Mouse (Mus musculus) hindbrain, embryonic 16.5 days (tissue): ENCODE results near the gene Slc17a5. TPM values are rescaled to one million over a fixed set of nuclear protein-coding genes. Genes with fewer than 3 reads are reported as not detected.

ENCODE experiments used
- ATAC-seq: fragments of 200-750 bp; cut with Nextera tagmentation; 2 replicates; pipeline ENCODE4 v1.8.0; 2017; ENCODE audit warnings: moderate TSS enrichment, moderate library complexity
- H3K27ac ChIP-seq: fragments of 300-500 bp; sonication (generic); 2 replicates; pipeline ENCODE4 v1.5.1; 2014; ENCODE audit warnings: low read depth, mild to moderate bottlenecking, control low read depth, low read length, moderate library complexity
- H3K27me3 ChIP-seq: fragments of 300-500 bp; sonication (generic); replicated peaks from 2 replicates; pipeline ENCODE4 v1.6.1; 2014; ENCODE audit warnings: low read length; ENCODE audit not compliant: control insufficient read depth, insufficient read depth
- H3K36me3 ChIP-seq: fragments of 300-500 bp; sonication (generic); 2 replicates; pipeline ENCODE4 v1.6.1; 2014; ENCODE audit warnings: mild to moderate bottlenecking, low read length, moderate library complexity, mixed read lengths; ENCODE audit not compliant: control insufficient read depth, insufficient read depth
- H3K4me1 ChIP-seq: fragments of 300-500 bp; sonication (generic); 2 replicates; pipeline ENCODE4 v1.6.1; 2014; ENCODE audit warnings: low read depth, low read length; ENCODE audit not compliant: control insufficient read depth, insufficient read depth
- H3K4me2 ChIP-seq: fragments of 300-500 bp; sonication (generic); 2 replicates; pipeline ENCODE4 v1.6.1; 2014; ENCODE audit warnings: mild to moderate bottlenecking, low read length, control low read depth, moderate library complexity
- H3K4me3 ChIP-seq: fragments of 300-500 bp; sonication (generic); 2 replicates; pipeline ENCODE4 v1.5.1; 2014; ENCODE audit warnings: mild to moderate bottlenecking, low read length, control low read depth, moderate library complexity
- H3K9ac ChIP-seq: fragments of 300-500 bp; sonication (generic); 2 replicates; pipeline ENCODE4 v1.6.1; 2014; ENCODE audit warnings: low read depth, mild to moderate bottlenecking, control low read depth, low read length, moderate library complexity
- H3K9me3 ChIP-seq: fragments of 300-500 bp; sonication (generic); 2 replicates; pipeline ENCODE4 v1.6.1; 2014; ENCODE audit warnings: mild to moderate bottlenecking, low read length, moderate library complexity; ENCODE audit not compliant: control insufficient read depth
- whole genome bisulfite sequencing: fragments of 180-500 bp; shearing (Covaris S2); extraction: QIAGEN DNeasy Blood & Tissue Kit; methylation state at CpG from one replicate; pipeline ENCODE4 v1.1.7; 2014; 5-methylcytosine and 5-hydroxymethylcytosine counted together
- polyA plus RNA-seq: library from polyadenylated mRNA; unstranded; fragments of >200 nt; fragmentation: Nextera tagmentation; extraction: Ambion mirVana; gene quantifications from 2 replicates; pipeline ENCODE4 v1.2.1, GENCODE M21; 2015

The Slc17a5 gene
- polyA plus RNA-seq, 1 experiment from 2014 or later: 15.8 TPM

GRCm38 (mm10) chr9:78546944-78547343 lies 40.9 kb downstream of the Slc17a5 start:
- no peak overlapping the region for H3K4me3 ChIP-seq
- no peak overlapping the region for H3K4me2 ChIP-seq
- H3K4me1 ChIP-seq: no peaks in the 10 kb centered on the region
- ATAC-seq: no peak
- peaks cover 4% of the 10 kb centered on the region for H3K36me3 ChIP-seq
- no peaks in the 10 kb centered on the region for H3K27me3 ChIP-seq
- 64% methylated on average over 7 of the region's 7 CpGs for WGBS
- no peaks in the 10 kb centered on the region for H3K9me3 ChIP-seq
- H3K9ac ChIP-seq: no peak overlapping the region
- H3K27ac ChIP-seq: no peak overlapping the region

GRCm38 (mm10) chr9:78541758-78542157 lies 46.1 kb downstream of the Slc17a5 start:
- Histone ChIP-seq H3K9me3 (no peaks in the 10 kb centered on the region), H3K27ac (no peak overlapping the region), H3K9ac (no peak overlapping the region), H3K4me2 (no peak overlapping the region), H3K36me3 (no peaks in the 10 kb centered on the region), H3K4me3 (no peak overlapping the region), H3K27me3 (no peaks in the 10 kb centered on the region), H3K4me1 (no peaks in the 10 kb centered on the region)
- 96% methylated on average over 12 of the region's 14 CpGs for WGBS
- ATAC-seq: no peak

DNA sequence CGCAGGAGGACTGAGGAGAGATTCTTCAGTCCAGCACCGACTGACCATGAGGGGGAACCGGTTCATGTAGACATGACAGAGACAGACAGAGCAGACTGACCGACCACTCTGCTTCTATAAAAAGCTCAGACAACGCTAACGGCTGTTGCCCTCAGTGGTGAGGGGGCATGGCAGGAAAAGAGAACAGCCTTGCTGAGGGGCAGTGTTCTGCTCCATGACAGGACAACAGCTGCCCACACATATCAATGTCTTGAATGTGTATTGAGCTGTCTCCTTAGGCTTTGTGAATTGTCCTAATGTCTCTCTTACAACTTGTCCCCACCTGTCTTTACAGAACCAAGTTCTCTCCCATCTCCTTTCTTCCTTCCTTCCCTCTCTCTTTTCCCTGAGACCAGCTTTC lies 49.4 kb downstream of the Slc17a5 start:
- H3K27ac ChIP-seq: no peak overlapping the region
- no peak overlapping the region for H3K4me3 ChIP-seq
- no peaks in the 10 kb centered on the region for H3K4me1 ChIP-seq
- no peak for ATAC-seq
- no peak overlapping the region for H3K4me2 ChIP-seq
- H3K9ac ChIP-seq: no peak overlapping the region
- no peaks in the 10 kb centered on the region for H3K9me3 ChIP-seq
- 64% methylated on average over 6 of the region's 6 CpGs for WGBS
- H3K36me3 ChIP-seq: no peaks in the 10 kb centered on the region
- no peaks in the 10 kb centered on the region for H3K27me3 ChIP-seq

GRCm38 (mm10) chr9:78537154-78537873 lies 50.5 kb downstream of the Slc17a5 start:
- Histone ChIP-seq H3K4me2 (no peak overlapping the region), H3K27me3 (no peaks in the 10 kb centered on the region), H3K9ac (no peak overlapping the region), H3K4me1 (no peaks in the 10 kb centered on the region), H3K4me3 (no peak overlapping the region), H3K36me3 (no peaks in the 10 kb centered on the region), H3K9me3 (no peaks in the 10 kb centered on the region), H3K27ac (no peak overlapping the region)
- peak; percentile 90 for ATAC-seq
- WGBS: 65% methylated on average over 9 of the region's 9 CpGs

GRCm38 (mm10) chr9:78534606-78535005 lies 53.2 kb downstream of the Slc17a5 start:
- H3K9ac ChIP-seq: no peak overlapping the region
- no peaks in the 10 kb centered on the region for H3K9me3 ChIP-seq
- no peak overlapping the region for H3K4me3 ChIP-seq
- WGBS: 92% methylated on average over 7 of the region's 7 CpGs
- no peak overlapping the region for H3K27ac ChIP-seq
- no peak for ATAC-seq
- no peaks in the 10 kb centered on the region for H3K36me3 ChIP-seq
- no peak overlapping the region for H3K4me2 ChIP-seq
- no peaks in the 10 kb centered on the region for H3K4me1 ChIP-seq
- H3K27me3 ChIP-seq: no peaks in the 10 kb centered on the region

GRCm38 (mm10) chr9:78533296-78533935 lies 54.4 kb downstream of the Slc17a5 start:
- Histone ChIP-seq H3K9me3 (no peaks in the 10 kb centered on the region), H3K4me1 (no peaks in the 10 kb centered on the region), H3K27me3 (no peaks in the 10 kb centered on the region), H3K4me3 (no peak overlapping the region), H3K4me2 (no peak overlapping the region), H3K9ac (no peak overlapping the region), H3K27ac (no peak overlapping the region), H3K36me3 (no peaks in the 10 kb centered on the region)
- WGBS: 85% methylated on average over 18 of the region's 18 CpGs
- ATAC-seq: no peak

GRCm38 (mm10) chr9:78532341-78532819 lies 55.5 kb downstream of the Slc17a5 start:
- no peak overlapping the region for H3K27ac ChIP-seq
- peaks cover 4% of the 10 kb centered on the region for H3K4me1 ChIP-seq
- no peaks in the 10 kb centered on the region for H3K9me3 ChIP-seq
- H3K4me2 ChIP-seq: no peak overlapping the region
- H3K27me3 ChIP-seq: no peaks in the 10 kb centered on the region
- no peak overlapping the region for H3K9ac ChIP-seq
- H3K36me3 ChIP-seq: no peaks in the 10 kb centered on the region
- WGBS: 68% methylated on average over 9 of the region's 9 CpGs
- H3K4me3 ChIP-seq: no peak overlapping the region
- ATAC-seq: no peak

DNA sequence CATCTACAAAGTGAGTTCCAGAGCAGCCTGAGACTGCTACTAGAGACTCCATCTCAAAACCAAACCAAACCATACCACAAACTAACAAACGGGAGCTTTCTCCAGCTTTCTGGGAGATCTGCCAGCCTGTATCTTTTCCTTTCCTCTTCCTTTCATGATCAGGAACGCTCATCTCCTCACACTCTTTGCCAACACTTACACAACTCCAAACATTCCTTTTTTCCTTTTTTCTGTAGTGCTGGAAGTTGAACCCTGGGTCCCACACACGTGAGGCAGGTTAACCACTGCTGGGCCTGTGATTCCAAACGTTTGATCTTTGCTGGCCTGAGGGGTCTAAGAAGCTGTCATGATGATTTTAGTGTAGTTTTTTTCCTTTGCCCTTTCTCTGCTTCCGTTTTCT lies 56.0 kb downstream of the Slc17a5 start:
- Histone ChIP-seq H3K27me3 (no peaks in the 10 kb centered on the region), H3K4me2 (no peak overlapping the region), H3K36me3 (no peaks in the 10 kb centered on the region), H3K4me3 (no peak overlapping the region), H3K4me1 (peaks cover 4% of the 10 kb centered on the region), H3K9me3 (no peaks in the 10 kb centered on the region), H3K9ac (no peak overlapping the region), H3K27ac (no peak overlapping the region)
- 49% methylated on average over 5 of the region's 5 CpGs for WGBS
- no peak for ATAC-seq

DNA sequence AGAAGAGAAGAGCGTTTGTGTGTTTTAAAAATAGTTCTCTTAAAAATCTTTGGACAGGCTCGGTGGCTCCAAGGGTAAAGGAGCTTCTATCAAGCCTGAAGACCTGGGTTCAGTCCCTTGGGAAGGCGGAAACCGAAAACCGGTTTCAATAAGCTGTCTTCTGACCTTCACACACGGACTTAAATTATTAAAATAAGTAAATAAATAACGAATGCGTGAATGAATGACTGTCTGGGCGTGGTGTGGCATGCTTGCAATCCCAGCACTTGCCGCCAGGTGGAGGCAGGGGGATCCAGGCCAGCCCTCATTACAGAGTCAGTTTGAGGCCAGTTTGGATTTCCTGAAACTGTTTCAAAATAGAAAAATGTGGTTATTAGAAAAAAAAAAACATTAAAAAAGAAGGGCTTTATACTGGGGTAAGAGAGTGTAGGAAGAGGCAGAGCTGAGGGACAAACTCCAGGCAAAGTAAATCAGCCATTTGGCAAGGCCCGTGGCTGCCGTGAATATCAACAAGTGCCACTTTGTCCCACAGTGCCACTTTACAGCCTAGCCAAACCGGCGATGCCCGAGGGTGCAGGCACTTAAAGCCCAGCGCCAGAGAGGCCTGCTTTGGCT lies 60.0 kb downstream of the Slc17a5 start:
- WGBS: 2% methylated on average over 16 of the region's 16 CpGs
- peaks cover 4% of the 10 kb centered on the region for H3K4me1 ChIP-seq
- peak overlapping the region; percentile 88 for H3K27ac ChIP-seq
- H3K4me3 ChIP-seq: peak overlapping the region; percentile 53
- H3K27me3 ChIP-seq: no peaks in the 10 kb centered on the region
- H3K9me3 ChIP-seq: no peaks in the 10 kb centered on the region
- H3K36me3 ChIP-seq: no peaks in the 10 kb centered on the region
- ATAC-seq: peak; percentile 67
- H3K4me2 ChIP-seq: peak overlapping the region; percentile 96
- H3K9ac ChIP-seq: peak overlapping the region; percentile 70
